In the genomic region with DNA sequence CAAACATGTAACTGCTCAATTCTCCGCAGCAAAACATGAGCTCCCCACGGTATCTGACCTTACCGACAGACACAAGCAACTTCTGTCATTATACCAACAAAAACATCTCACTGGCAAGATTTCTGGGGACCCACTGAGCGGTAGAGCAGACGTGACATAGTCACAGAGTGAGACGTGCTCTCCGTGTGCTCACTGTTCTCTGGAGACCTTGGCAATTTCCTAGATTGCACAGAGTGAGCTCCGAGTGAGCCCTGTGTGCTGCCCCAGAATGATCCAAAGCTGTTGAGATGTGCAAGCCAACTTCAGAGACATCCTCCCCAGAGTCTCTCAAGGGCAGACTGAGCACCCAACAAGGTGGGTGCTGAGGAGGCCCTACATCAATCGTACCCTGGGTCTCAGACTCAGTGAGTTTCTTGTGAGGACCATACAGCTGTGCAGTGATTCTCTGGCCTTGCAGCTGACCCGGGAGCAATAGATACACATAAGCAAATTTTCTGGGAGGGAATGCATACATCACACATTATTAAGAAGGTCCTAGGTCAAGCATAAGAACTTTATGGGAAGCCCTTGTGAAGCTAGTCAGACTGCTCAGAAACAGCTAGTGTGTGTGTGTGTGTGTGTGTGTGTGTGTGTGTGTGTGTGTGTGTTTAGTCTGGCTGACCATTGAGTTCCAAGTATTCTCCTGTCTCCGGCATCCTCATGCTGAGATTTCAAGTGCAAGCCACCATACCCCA, we compare ENCODE assay signal across 17 mouse cellular contexts. TPM values are rescaled to one million over a fixed set of nuclear protein-coding genes. Genes with fewer than 3 reads are reported as not detected.
"Had no signal": no experiment of that assay in that cellular context is flagged by ENCODE, and none has a peak within 500 bp of the region (broad histone marks: within the 10 kb centered on the region; RNA-seq: fewer than 3 reads in every experiment).

No protein-coding gene starts in this region.

- H3K9me3 ChIP-seq: limb, embryonic 12.5 days; liver, embryonic 13.5 days had no signal

- H3K9ac ChIP-seq: limb, embryonic 12.5 days; liver, embryonic 13.5 days; liver, postnatal 0 days had no signal

- H3K4me3 ChIP-seq: limb, embryonic 12.5 days; liver, embryonic 13.5 days; megakaryocyte, embryonic 14.5 days had no signal

- H3K27ac ChIP-seq: kidney, postnatal 0 days; limb, embryonic 12.5 days; liver, embryonic 13.5 days; macrophage had no signal

- DNase-seq: kidney, adult 2 months; kidney, postnatal 36 days; layer of hippocampus, adult 9-11 months; layer of hippocampus, postnatal 36 days; liver; liver, embryonic 13.5 days; liver, postnatal 0 days; right cerebral cortex, adult 18-20 months; right cerebral cortex, postnatal 25 days; thymus, postnatal 36 days had no signal

- H3K36me3 ChIP-seq: limb, embryonic 12.5 days; liver, embryonic 13.5 days had no signal

- H3K4me2 ChIP-seq: limb, embryonic 12.5 days; liver, embryonic 13.5 days; midbrain, embryonic 11.5 days had no signal

- H3K27me3 ChIP-seq: limb, embryonic 12.5 days; liver, embryonic 13.5 days; megakaryocyte, embryonic 14.5 days had no signal

- H3K4me1 ChIP-seq: liver, embryonic 13.5 days; megakaryocyte, embryonic 14.5 days had no signal

- ATAC-seq: intestine, embryonic 16.5 days; liver, postnatal 0 days; midbrain, embryonic 16.5 days had no signal

RNA-seq across cellular contexts. Expression of a gene that starts 58.5 kb away (rescaled TPM):
- polyA plus RNA-seq: macrophage had no signal
